Mouse (Mus musculus) embryo, embryonic 9.5 days (tissue): ENCODE results near the gene Pigo.

Experiments
- DNase-seq: peaks from one replicate; pipeline ENCODE4 v3.0.0-alpha.2; 2017; ENCODE audit errors: extremely low spot score

Gene Pigo

DNA sequence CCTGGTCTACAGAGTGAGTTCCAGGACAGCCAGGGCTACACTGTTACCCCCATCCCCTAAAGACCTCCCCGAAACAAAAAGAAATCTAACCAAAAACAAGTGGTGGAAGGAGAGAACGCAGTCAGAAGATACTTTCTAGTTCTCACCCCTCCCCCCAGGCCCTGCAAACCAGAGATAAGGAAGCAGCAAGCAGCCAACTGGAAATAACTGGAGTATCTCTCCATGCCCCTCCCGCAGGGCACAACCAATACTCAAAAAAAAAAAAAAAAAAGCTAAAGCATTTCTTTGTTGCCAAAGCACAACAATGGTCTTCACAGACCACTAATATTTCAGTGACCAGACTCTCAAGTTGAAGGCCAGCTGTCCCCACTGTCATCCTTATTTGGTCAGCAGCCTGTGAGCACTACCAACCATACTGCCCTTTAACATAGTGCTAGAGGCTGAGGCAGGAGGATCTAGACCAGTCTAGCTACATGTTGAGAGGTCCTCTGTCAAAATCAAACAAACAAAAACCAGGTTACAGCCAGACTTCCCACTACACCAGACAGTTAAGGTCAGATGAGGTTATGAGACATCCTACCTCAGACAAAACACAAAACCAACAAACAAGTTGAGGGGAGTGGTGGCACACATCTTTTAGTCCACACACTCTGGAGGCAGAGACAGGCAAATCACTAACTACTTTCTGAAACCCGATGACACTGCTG is 12.4 kb upstream of the Pigo start:
- no peak for DNase-seq

DNA sequence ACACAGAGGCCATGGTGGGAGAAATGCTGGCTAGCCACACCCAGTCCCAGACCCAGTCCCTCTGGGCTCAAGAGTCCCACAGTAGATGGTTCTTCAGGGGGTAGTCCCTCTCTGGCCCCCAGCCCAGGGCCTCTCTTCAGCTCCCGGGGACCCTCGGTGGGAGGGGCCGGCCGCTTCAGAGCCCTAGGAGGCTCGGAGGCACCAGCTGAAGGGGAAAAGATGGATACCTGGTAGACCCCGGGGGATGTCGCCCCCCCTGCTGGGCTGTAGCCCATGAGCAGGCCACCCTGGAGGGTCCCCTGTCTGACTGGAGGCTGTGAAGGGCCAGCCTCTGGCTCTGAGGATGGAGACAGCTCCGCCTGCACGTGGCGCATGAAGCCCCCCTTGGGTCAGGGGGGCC is 10.7 kb upstream of the Pigo start:
- DNase-seq, result no peak

DNA sequence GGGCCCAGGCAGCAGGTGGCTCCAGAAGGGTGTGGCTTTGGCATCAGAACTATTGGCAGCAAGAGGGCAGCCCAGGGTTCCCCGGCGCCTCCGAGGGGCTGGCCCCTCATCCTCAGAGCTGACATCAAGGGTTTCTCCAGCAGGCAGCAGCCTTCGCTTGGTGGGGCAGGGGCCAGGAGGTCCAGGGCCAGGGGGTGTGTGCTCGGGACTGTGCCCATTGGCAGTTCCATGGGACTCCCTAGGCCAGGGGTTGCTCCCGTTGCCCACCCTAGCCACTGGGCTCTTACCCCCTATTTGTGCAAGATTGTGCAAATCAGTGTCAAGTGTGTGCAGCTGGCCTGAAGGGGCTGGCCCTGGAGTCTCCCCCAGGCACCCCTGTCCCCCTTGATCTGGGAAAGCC is 10.2 kb upstream of the Pigo start:
- DNase-seq, result no peak

DNA sequence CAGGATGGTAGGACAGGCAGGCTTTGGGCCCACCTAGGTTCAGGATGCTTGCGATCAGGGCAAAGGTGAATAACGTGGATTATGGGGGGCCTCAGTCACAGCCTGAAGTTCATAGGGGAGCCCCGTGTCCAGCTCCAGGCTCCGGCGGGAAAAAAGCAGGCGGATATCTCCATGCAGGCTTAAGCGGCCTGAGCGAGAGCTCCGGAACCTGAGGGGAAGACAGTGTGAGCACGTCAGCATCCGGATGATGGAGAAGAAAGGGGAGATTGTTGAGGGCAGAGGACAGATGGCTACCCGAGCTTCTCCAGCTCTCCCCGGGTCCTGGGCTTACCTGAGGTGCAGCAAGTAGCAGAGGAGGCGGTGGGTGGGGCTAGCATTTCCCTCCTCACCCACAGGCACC is 7.9 kb upstream of the Pigo start:
- DNase-seq, result no peak

DNA sequence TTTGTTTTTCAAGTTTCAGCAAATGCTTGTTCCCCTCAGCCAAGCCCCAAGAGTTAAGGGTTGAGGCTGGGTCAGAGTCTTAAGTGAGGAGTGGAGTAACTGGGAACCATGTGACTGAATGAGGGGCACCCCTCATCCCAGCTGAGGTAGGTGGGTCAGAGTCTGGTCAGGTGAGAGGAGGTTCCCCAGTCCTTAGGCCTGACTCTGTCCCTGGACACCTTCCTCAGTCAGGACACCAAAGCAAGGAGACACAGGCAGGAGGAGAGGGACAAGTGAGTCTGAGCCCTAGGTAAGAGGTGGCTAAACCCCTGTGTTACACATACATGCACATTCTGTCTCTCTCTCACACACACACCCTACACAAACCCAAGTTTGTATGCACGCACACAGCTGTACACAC is 6.9 kb upstream of the Pigo start:
- DNase-seq, result no peak

DNA sequence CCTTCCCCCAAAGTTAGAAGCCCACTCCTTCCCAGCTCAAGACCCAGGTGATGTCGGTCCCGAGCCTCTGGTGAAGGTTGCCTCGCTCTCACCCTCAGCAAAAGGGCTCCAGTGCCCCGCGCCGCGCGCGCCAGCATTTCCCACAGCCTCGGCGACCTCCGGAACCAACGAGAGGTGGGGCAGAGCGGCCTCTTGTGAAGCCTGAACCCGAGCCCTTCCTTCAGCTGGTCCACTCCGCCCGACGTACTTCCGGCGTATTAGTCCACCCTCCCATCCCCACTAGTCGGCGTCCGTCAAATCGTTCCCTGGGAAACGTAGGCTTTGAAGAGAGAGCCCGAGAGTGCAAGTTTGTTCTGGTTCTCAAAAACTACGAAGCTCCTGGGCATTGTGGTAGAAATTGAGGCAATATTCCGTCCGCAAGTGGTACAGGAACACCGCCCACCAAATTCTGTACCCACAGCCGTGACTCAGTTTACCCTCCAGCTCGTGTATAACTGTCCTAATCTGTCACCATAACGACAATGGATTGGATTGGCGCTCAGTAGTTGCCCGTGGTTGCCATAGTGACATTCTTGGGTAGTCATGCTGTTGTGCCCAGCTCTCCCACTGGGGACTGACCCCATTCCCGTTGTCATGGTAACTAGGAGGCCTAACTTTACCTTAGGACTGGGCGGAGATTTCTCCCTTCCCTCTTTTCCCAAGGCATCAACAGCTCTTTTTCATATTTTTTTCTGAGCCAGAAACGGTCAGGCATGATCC is 5.8 kb upstream of the Pigo start, which contains the start of gene Stoml2:
TSS of gene Stoml2 (minus strand) at position 474 of the 759 bp plus-strand sequence.
- peak; percentile 91 for DNase-seq

DNA sequence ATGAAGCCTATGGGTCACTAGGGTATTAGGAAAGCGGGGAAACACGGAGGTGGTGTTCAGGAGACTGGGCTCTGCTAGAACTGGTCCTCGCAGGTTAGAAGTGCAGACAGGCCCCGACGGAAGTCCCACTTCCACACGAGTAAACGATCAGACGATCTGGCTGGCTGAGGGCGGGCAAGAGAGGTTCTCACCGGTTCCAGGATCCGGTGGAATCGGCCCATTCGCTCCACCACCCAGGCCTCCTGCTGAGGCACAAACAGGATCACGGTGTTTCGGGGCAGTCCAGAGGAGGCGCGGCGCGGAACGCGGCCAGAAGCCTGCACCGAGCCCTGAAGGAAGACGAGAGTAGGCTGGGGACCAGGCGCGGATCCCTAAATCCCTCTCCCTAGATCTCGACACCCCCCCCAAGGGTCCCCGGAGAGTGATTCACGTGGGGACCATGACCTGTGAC is 5.2 kb upstream of the Pigo start:
- no peak for DNase-seq

DNA sequence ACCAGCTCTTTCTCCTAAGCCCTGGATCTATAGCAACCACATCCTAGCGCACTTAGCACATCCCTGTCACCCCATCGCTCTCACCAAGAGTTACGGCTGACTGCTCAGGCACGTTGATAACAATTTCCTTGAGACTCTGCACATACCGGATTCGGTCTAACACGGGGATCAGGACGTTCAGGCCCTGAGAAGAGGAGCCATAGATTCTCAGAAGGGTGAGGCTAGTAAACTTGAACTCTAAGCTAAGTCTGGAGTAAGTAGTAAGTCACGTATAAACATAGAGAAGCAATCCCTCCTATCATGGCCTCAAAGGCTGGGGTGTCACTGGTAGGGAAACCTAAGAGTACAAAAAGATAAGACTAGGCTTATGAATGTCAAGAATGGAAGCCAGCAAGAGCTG is 4.7 kb upstream of the Pigo start:
- DNase-seq, result no peak

DNA sequence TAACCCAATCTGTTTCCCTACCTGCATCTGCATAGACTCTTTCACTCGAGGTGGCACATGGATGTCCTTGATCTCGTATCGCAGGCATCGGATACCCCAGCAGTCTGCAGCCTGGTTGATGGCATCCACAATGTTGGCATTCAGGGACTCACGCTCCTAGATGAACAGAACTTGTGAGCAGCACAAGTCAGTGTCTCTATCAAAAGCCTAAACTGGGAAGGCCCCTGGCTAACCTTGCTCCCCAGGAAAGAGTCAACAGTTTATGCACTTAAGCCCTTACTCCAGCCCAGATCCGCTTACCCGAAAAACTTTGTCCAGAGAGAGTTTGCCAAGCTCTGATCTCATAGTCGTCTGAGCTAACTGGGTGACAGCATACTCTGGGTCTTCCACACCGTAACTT is 4.1 kb upstream of the Pigo start:
- no peak for DNase-seq

DNA sequence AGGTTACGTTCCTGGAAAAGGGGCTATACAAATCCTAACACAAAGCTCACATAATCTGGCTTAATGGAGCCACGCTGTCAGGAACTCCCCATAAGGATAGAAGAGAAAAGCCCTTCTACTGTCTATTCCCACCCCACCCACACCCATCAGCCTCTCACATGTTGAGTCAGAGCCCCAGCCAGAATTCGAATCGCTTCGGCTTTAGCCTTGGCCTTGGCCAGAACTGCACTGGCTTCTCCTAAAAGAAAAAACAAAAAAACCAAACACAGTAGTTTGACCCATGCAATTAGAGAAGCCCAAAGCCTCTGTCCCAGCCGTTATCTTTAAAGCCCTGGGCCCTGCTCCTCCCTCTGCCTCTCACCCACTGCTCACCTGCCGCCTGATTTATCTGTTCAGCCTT is 3.5 kb upstream of the Pigo start:
- DNase-seq, result no peak

DNA sequence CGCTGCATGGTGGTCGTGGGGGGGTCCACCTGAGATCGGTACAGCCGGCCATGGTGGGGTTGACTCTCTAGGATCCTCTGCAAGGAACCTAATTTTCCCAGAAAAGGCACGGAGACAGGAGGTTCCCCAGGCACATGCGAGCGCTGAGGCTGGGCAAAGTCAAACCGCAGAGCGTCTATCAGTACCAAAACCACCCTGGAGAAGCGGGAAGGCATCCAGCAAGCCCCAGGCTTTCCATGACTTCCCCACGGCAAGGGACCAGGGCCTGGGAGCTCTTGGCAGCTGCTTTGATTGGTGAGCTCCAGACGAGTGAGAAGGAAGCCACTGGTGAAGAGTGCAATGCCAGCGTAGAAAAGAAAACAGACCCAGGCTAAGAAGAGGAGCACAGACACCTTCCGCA is 946 bp downstream of the Pigo start:
- no peak for DNase-seq

DNA sequence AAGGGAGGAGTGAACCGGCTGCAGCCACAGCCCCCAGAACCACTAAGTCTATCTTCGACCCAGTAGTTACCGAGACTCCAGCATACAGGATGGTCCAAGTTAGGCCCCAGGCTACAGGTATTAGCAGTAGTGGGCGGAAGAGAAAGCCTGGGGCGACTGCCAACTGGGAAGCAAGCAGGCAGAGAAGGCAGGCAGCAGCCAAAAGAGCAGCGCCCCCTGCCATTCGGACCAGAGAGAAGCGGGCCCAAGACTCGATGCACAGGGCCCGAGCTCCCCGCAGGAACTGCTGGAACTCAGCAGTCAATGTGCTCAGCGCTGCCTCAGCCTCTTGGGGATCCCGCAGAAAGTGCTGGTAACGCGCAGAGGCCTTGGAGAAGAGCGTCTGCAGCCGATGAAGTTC is 4.3 kb downstream of the Pigo start:
- no peak for DNase-seq

DNA sequence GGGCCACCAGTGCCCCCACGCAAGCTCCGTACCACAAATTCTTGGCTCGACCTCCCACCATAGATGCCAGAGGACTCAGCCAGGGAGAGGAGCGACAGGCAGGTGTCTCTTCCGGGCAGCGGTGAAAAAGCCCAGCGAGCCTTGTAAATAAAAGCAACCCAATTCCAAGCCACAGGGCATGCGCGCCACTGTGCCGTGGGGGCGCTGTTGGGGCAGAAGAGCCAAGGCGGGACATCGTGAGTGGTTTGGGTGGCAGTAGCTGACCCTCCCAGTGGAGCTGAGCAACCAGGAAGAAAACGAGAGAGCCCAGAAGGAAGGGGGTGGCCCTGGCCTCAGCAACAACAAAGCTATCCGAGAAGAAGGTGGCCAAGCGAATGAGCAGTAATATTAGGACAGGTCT is 4.7 kb downstream of the Pigo start:
- no peak for DNase-seq

DNA sequence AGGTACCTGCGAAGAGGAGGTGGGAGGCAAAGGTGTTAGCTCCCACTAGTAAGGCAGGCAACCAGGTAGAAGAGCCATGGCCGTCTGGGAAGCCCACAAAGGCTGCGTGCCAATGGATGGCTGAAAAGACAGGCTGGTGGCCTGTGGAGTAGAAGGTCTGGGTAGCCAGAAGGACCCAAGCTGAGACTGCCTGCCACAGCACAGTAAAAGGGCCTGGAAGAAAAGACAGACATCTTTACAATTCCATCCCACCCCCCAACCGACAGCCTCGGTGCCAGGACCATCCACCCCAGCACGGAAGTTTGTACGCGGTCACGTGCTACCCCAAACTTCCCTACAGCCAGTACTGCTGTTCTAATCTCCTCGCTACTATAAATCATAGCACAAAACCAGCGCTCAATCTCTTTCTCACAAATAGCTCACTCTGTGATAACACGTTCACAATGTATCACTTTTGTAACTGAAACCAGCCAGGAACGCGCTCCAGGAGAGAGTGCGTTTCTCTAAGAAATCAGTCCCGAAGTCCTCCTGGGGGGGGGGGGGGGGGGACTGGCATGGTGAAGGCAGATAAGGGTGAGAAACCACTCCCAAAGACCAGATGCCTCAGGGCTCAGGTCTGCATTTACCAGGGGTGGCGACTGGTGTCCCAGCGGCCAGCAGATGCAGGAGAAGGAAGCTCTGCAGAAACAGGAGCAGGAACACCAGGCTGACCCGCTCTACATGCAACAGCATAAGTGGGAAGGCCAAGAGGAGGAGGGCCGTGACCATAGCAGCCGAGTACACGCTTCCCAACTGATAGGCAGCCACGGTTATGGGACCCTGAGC is 5.8 kb downstream of the Pigo start:
- no peak for DNase-seq

DNA sequence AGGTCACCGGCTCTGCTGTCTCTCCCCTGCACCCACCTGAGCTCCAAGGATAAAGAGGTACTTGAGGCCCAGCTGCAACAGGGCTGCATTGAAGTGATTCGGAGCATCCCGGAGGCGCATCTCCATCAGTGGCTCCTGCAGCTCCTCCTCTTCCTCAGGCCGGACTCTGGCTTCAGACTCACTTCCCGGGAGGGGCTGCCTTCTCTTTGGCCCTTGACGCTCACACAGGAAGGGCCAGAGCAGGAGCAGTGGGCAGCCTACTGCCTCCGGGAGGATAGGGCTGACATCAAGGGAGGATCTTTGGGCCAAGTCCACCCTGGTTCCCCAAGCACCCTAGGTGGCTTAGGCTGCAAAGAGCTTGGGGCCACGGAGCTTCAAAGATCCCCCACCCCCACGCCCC is 6.4 kb downstream of the Pigo start:
- no peak for DNase-seq

DNA sequence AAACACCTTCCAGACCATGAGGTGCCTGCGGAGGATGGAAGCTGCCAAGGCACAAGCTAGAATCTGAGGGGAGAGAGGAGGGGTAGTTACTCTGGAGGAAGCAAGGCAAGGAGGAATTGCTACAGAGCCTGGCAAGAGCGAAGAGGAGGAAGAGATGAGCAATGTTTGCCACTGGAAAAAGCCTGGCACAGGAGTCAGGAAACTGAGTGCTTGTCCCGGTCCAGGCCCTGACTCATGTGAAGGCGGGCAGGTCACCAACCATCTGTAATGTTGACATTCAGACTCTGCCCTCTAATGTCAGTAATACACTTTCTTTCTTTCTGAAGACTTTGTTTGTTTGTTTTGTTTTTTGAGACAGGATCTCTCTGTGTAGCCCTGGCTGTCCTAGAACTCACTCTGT is 7.5 kb downstream of the Pigo start:
- no peak for DNase-seq

DNA sequence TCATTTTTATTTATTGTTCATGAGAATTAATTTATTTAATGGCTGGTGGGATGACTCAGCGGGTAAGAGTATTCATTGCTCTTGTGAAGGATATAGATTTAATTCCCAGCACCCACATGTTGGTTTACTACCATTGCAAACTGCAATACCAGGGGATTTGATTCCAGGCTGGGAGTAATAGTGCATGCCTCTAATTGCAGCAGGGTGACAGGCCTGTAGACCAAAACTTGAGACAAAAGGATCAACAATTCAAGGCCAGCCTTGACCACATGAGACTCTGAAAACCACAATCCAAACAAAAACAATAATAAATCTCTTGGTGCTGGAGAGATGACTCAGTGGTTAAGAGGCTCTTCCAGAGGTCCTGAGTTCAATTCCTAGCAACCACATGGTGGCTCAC is 13.5 kb downstream of the Pigo start:
- DNase-seq, result no peak

DNA sequence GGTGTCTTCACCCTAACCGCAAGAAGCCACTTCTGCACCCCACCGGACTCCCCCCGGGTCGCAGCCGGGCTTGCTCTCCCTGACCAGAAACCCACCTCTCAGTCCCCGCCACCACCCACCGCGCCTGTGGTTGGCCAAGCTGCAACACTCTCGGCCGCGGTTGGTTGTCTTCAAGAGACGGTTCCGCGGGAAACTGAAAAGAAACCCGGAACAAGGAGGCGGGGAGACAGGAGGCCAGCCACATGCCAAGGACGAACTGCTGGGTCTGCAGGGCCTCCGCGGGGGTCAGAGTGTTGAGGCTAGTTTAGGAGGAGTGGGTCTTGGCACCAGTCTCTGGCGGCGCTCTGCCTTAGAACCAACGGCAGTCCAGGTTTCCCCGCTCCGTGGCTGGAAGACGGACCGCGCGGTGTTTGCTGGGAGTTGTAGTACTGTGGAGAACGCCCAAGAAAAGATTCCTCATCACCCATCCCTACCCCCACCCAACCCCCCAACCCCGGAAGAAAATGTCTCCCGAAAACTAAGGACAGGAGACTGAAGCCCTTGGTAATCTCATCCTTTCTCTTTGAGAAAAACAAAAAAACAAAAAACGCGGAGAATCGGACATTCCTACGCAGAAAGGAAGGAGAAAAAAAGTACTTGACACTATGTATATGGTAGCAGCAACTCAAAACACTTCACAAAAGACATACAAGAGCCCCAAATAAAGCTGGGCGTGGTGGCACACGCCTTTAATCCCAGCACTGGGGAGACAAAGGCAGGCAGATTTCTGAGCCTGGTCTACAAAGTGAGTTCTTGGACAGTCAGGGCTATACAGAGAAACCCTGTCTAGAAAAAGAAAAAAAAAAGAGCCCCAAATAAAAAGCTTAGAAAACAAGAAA is 15.2 kb downstream of the Pigo start, which contains the start of gene Fancg:
TSS of gene Fancg (minus strand) at position 346 of the 878 bp plus-strand sequence.
- peak; percentile 89 for DNase-seq

DNA sequence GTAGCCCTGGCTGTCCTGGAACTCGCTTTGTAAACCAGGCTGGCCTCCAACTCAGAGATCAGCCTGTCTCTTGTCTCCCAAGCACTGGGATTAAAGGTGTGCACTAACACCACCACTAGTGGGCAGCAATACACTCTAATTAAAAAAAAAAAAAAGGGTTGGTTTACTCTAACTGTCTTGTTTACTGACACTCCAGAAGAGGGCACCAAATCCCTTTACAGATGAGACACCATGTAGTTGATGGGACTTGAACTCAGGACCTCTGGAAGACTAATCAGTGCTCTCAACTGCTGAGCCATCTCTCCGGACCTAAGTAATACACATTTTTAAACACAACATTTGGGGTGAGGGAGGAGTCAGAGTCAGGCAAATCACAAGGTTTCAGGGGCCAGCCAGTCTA is 19.9 kb downstream of the Pigo start:
- DNase-seq, result no peak

DNA sequence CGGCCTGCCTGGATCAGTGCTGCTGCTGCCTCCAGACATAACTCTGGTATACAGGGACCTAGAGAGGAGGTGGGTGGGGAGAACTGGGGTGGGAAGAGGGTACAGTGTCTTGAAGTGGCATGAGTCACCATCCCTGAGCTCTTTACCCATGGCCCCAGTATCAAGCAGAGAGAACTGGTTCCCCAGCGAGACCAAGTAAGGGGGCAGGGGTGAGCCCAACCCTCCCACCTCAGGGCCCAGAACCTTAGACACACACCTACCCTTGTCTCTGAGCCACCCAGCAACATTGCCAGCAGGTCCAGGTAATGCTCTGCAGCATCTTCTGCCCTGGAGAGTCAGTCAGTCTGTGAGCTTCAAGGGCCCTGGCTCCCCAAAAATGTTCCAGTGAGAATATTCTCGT is 20.7 kb downstream of the Pigo start:
- DNase-seq, result no peak

DNA sequence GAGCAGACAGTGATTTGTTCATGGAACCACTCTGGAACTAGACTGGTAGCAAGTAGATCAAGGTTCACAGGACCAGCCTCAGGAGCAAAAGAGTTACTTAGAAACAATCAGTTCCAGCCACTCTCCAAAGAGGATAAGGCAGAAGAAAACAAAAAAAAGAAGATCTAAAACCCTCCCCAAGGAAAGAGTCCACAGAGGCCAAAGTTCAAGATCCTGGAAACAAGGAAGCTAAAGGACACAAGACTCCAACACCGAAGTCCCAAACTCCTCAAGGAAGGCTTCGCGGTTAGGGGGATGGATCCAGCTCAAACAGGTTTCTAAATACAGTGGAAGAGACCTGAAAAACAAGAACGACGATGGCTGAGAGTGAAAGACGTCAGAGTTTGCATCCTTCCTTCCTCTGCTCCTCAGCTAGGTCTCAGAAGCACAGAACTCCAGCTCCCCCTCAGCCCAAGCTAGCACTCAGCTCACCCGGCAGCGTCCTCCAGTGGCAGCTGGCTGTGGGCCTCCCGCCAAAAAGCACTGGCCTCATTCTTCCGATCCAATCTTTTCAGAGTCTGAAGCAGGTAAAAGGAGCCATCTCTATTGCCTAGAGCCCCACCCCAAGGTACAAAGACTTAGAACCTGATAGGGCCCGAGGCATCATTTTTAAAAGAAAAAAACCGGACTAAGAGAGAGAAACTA is 22.7 kb downstream of the Pigo start:
- DNase-seq, result no peak
